7 mouse cellular contexts compared by ENCODE assay signal in the genomic region with DNA sequence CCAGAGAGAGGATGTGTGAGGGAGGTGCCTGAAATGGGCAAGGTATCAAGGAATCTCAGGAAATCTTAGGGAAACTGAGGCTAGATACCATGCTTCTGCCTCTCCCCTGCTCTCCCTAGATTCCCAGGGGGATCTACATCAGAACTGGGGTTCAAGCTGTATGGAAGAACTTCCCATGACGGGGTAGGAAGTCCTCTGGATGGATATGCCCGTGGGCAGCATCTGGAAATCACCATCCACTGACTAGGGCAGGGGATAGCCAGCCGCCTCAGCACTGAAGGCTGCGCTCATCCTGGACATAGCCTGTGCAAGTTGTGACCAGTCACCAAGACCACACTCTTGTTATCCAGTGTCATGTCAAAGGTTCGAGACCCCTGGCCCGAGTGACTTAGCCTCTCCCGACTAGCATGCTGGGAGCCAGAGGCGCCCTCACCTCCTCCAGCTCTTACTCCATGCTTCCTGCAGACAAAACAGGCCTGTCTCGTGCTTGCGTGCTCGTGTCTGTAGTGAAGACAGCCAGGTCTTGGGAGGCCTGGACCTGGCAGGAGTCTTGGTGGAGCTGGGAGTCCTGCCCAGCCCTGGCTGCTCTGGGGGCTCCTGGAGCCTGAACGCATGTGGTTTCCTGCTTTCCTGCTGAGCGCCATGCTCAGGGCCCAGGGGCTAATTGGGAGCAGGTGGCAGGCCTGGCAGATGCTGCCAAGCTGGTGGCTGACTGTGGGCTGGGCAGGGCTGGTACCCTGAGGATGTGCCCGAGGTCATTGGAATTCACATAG. TPM values are rescaled to one million over a fixed set of nuclear protein-coding genes. Genes with fewer than 3 reads are reported as not detected.
DNase-seq lines count a peak whose midpoint lies in the region; ATAC-seq and TF ChIP-seq lines count a peak whose summit lies in the region.

No protein-coding gene starts in this region.

- peak; percentile 69 for DNase-seq in cerebellum, adult 11 months
- peak; percentile 66 for DNase-seq in embryonic facial prominence, embryonic 10.5 days (ENCODE audit: low spot score)
- DNase-seq in limb, embryonic 14.5 days (ENCODE audit: low spot score), result peak; percentile 45

- H3K4me2 ChIP-seq in heart, embryonic 13.5 days, result peak overlapping the region; percentile 76
- peak overlapping the region; percentile 88 for H3K4me2 ChIP-seq in limb, embryonic 14.5 days (replicated peaks; ENCODE audit: low read depth, low read length, severe bottlenecking)

- H3K4me3 ChIP-seq in embryonic facial prominence, embryonic 10.5 days, result peak overlapping the region; percentile 76
- H3K4me3 ChIP-seq in heart, embryonic 13.5 days, result peak overlapping the region; percentile 78
- peak overlapping the region; percentile 75 for H3K4me3 ChIP-seq in limb, embryonic 14.5 days (replicated peaks; ENCODE audit: low read length)
- peak overlapping the region; percentile 49 for H3K4me3 ChIP-seq in olfactory bulb, adult 2 months (ENCODE audit: insufficient read depth, low read depth, low read length)

- peaks cover 64% of the 10 kb centered on the region for H3K36me3 ChIP-seq in embryonic facial prominence, embryonic 10.5 days (replicated peaks)
- H3K36me3 ChIP-seq in heart, embryonic 13.5 days, result peaks cover 50% of the 10 kb centered on the region
- H3K36me3 ChIP-seq in limb, embryonic 14.5 days (ENCODE audit: control insufficient read depth, insufficient read depth, low read length), result peaks cover 46% of the 10 kb centered on the region

- TF ChIP-seq CTCF in olfactory bulb, adult 2 months (IDR thresholded peaks at IDR 0.05; ENCODE audit: insufficient read depth, low read depth, low read length), result no peak

- peak overlapping the region; percentile 97 for H3K27ac ChIP-seq in embryonic facial prominence, embryonic 10.5 days (replicated peaks)
- peak overlapping the region; percentile 79 for H3K27ac ChIP-seq in heart, embryonic 13.5 days (replicated peaks)
- peak overlapping the region; percentile 94 for H3K27ac ChIP-seq in limb, embryonic 14.5 days (replicated peaks; ENCODE audit: low read depth, low read length)
- 0 out of 2 replicates have a peak overlapping the region, but pooled peaks have one; percentile 6 for H3K27ac ChIP-seq in olfactory bulb, adult 2 months (ENCODE audit: insufficient read depth, low read depth, low read length)

- H3K9ac ChIP-seq in heart, embryonic 13.5 days, result peak overlapping the region; percentile 89
- H3K9ac ChIP-seq in limb, embryonic 14.5 days (ENCODE audit: low read depth, low read length, severe bottlenecking), result peak overlapping the region; percentile 92

- no peak for TF ChIP-seq POLR2A in limb, embryonic 14.5 days (IDR thresholded peaks at IDR 0.05; ENCODE audit: borderline replicate concordance, extremely low read depth, insufficient read depth, insufficient read length)
- no peak for TF ChIP-seq POLR2A in olfactory bulb, adult 2 months (IDR thresholded peaks at IDR 0.05; ENCODE audit: insufficient read depth, low read depth, low read length)

- no peak for ATAC-seq in heart, embryonic 13.5 days (ENCODE audit: extremely low read depth, insufficient number of reproducible peaks, low FRiP score, low TSS enrichment)
- peak; percentile 19; the same call in 1 of the 2 replicates for ATAC-seq in limb, embryonic 14.5 days (ENCODE audit: low FRiP score, low read depth)
- no peak for ATAC-seq in activated CD4-positive, CD25-positive, alpha-beta regulatory T cell, adult 4 months
- ATAC-seq in inflammation-experienced regulatory T-cells, adult 6 months, result no peak

- H3K9me3 ChIP-seq in embryonic facial prominence, embryonic 10.5 days, result 0 out of 2 replicates have a peak, but pooled peaks cover 1% of the 10 kb centered on the region
- no peaks in the 10 kb centered on the region for H3K9me3 ChIP-seq in heart, embryonic 13.5 days
- H3K9me3 ChIP-seq in limb, embryonic 14.5 days (ENCODE audit: control insufficient read depth, low read length), result no peaks in the 10 kb centered on the region

- no peaks in the 10 kb centered on the region for H3K27me3 ChIP-seq in embryonic facial prominence, embryonic 10.5 days (replicated peaks; ENCODE audit: low read depth, poor library complexity, severe bottlenecking)
- H3K27me3 ChIP-seq in heart, embryonic 13.5 days (replicated peaks), result no peaks in the 10 kb centered on the region
- no peaks in the 10 kb centered on the region for H3K27me3 ChIP-seq in limb, embryonic 14.5 days (ENCODE audit: control insufficient read depth, insufficient read depth, low read length)

- WGBS in embryonic facial prominence, embryonic 10.5 days, result 35% methylated on average over 14 of the region's 14 CpGs
- WGBS in heart, embryonic 13.5 days, result 46% methylated on average over 14 of the region's 14 CpGs
- 23% methylated on average over 14 of the region's 14 CpGs for WGBS in limb, embryonic 14.5 days
- 44% methylated on average over 14 of the region's 14 CpGs for WGBS in olfactory bulb, adult 2 months

- peaks cover 44% of the 10 kb centered on the region for H3K4me1 ChIP-seq in embryonic facial prominence, embryonic 10.5 days
- H3K4me1 ChIP-seq in heart, embryonic 13.5 days, result peaks cover 49% of the 10 kb centered on the region
- peaks cover 18% of the 10 kb centered on the region for H3K4me1 ChIP-seq in limb, embryonic 14.5 days (ENCODE audit: control insufficient read depth, insufficient read depth, low read length)
- H3K4me1 ChIP-seq in olfactory bulb, adult 2 months (ENCODE audit: control insufficient read depth, insufficient read depth, low read length), result peaks cover 31% of the 10 kb centered on the region

RNA-seq across cellular contexts. Expression of gene Mfap2, which starts 1.5 kb away (rescaled TPM):
- polyA plus RNA-seq in embryonic facial prominence, embryonic 10.5 days (2016; fragmentation: Nextera tagmentation; extraction: Ambion mirVana), result 399 and 480 TPM in 2 replicates
- 273 and 299 TPM in 2 replicates for polyA plus RNA-seq in heart, embryonic 13.5 days (2015; fragmentation: Nextera tagmentation; extraction: Ambion mirVana)
- polyA plus RNA-seq in limb, embryonic 14.5 days (2012; rRNA removed), result 708 and 919 TPM in 2 replicates
- 1,017 and 1,089 TPM in 2 replicates for polyA plus RNA-seq in limb, embryonic 14.5 days (2014; fragmentation: Nextera tagmentation; extraction: Ambion mirVana)
- not detected in 2 replicates for polyA plus RNA-seq in olfactory bulb, adult 2 months (2012; ENCODE audit: insufficient read depth, insufficient read length, low replicate concordance, missing spikeins)
- polyA plus RNA-seq in activated CD4-positive, CD25-positive, alpha-beta regulatory T cell, adult 4 months (2017; shearing (Covaris generic)), result not detected
- not detected for polyA plus RNA-seq in inflammation-experienced regulatory T-cells, adult 6 months (2017; shearing (Covaris generic))

RNA-seq across cellular contexts. Expression of gene Atp13a2, which starts 25.1 kb away (rescaled TPM):
- polyA plus RNA-seq in embryonic facial prominence, embryonic 10.5 days (2016; fragmentation: Nextera tagmentation; extraction: Ambion mirVana), result 42.4 and 43.2 TPM in 2 replicates
- polyA plus RNA-seq in heart, embryonic 13.5 days (2015; fragmentation: Nextera tagmentation; extraction: Ambion mirVana), result 28.7 and 29.4 TPM in 2 replicates
- polyA plus RNA-seq in limb, embryonic 14.5 days (2012; rRNA removed), result 74.6 and 112 TPM in 2 replicates
- polyA plus RNA-seq in limb, embryonic 14.5 days (2014; fragmentation: Nextera tagmentation; extraction: Ambion mirVana), result 43.7 and 45.0 TPM in 2 replicates
- polyA plus RNA-seq in olfactory bulb, adult 2 months (2012; ENCODE audit: insufficient read depth, insufficient read length, low replicate concordance, missing spikeins), result not detected in 2 replicates
- polyA plus RNA-seq in activated CD4-positive, CD25-positive, alpha-beta regulatory T cell, adult 4 months (2017; shearing (Covaris generic)), result 1 to 10 TPM; 5.6 to 7.5 TPM
- 1 to 10 TPM; 3.1 to 5.9 (median 5.6) TPM for polyA plus RNA-seq in inflammation-experienced regulatory T-cells, adult 6 months (2017; shearing (Covaris generic))

RNA-seq across cellular contexts. Expression of gene Crocc, which starts 48.6 kb away (rescaled TPM):
- 11.0 and 11.3 TPM in 2 replicates for polyA plus RNA-seq in embryonic facial prominence, embryonic 10.5 days (2016; fragmentation: Nextera tagmentation; extraction: Ambion mirVana)
- polyA plus RNA-seq in heart, embryonic 13.5 days (2015; fragmentation: Nextera tagmentation; extraction: Ambion mirVana), result 3.4 and 3.5 TPM in 2 replicates
- 25.9 and 27.8 TPM in 2 replicates for polyA plus RNA-seq in limb, embryonic 14.5 days (2012; rRNA removed)
- 5.4 and 7.3 TPM in 2 replicates for polyA plus RNA-seq in limb, embryonic 14.5 days (2014; fragmentation: Nextera tagmentation; extraction: Ambion mirVana)
- not detected in 2 replicates for polyA plus RNA-seq in olfactory bulb, adult 2 months (2012; ENCODE audit: insufficient read depth, insufficient read length, low replicate concordance, missing spikeins)
- polyA plus RNA-seq in activated CD4-positive, CD25-positive, alpha-beta regulatory T cell, adult 4 months (2017; shearing (Covaris generic)), result 1 to 10 TPM in 1 of 2 experiments, under 1 TPM in 1; 0.98 to 1.4 TPM
- polyA plus RNA-seq in inflammation-experienced regulatory T-cells, adult 6 months (2017; shearing (Covaris generic)), result 1 to 10 TPM in 1 of 3 experiments, under 1 TPM in 2; 0.67 to 1.2 (median 0.67) TPM

RNA-seq across cellular contexts. Expression of gene Sdhb, which starts 50.7 kb away (rescaled TPM):
- 432 and 438 TPM in 2 replicates for polyA plus RNA-seq in embryonic facial prominence, embryonic 10.5 days (2016; fragmentation: Nextera tagmentation; extraction: Ambion mirVana)
- 807 and 886 TPM in 2 replicates for polyA plus RNA-seq in heart, embryonic 13.5 days (2015; fragmentation: Nextera tagmentation; extraction: Ambion mirVana)
- 156 and 175 TPM in 2 replicates for polyA plus RNA-seq in limb, embryonic 14.5 days (2012; rRNA removed)
- polyA plus RNA-seq in limb, embryonic 14.5 days (2014; fragmentation: Nextera tagmentation; extraction: Ambion mirVana), result 380 and 381 TPM in 2 replicates
- polyA plus RNA-seq in olfactory bulb, adult 2 months (2012; ENCODE audit: insufficient read depth, insufficient read length, low replicate concordance, missing spikeins), result not detected in 2 replicates
- polyA plus RNA-seq in activated CD4-positive, CD25-positive, alpha-beta regulatory T cell, adult 4 months (2017; shearing (Covaris generic)), result 100 to 1,000 TPM; 318 to 321 TPM
- 100 to 1,000 TPM; 275 to 381 (median 276) TPM for polyA plus RNA-seq in inflammation-experienced regulatory T-cells, adult 6 months (2017; shearing (Covaris generic))

Comparison
In these comparisons a context has a peak if more than half of its experiments do, and no peak if none do; other contexts are left out.
1. H3K27ac ChIP-seq: peak in every context shown above with its lines; median percentile 97 in embryonic facial prominence, embryonic 10.5 days; 94 in limb, embryonic 14.5 days; 79 in heart, embryonic 13.5 days; 6 in olfactory bulb, adult 2 months.
2. RNA of gene Mfap2, which starts 1.5 kb away (polyA plus RNA-seq): 708 to 1,089 TPM in limb, embryonic 14.5 days, 399 to 480 TPM in embryonic facial prominence, embryonic 10.5 days and 273 to 299 TPM in heart, embryonic 13.5 days; not detected in activated CD4-positive, CD25-positive, alpha-beta regulatory T cell, adult 4 months, not detected in olfactory bulb, adult 2 months and not detected in inflammation-experienced regulatory T-cells, adult 6 months; every median in the first group is over 100 times any median in the second.
3. Peak in every context shown above with its lines, with median percentiles within 50 percentile points of each other: DNase-seq and H3K4me3 ChIP-seq.